Mouse (Mus musculus): ENCODE results near the gene Coil.
A peak's percentile ranks its signal among the peaks of the same experiment; 100 is the strongest.
"Not testable (repeated sequence)": the region's sequence is repeated elsewhere in the genome, so short reads cannot be mapped to it uniquely, and the experiment has no call there.

The Coil gene

DNA sequence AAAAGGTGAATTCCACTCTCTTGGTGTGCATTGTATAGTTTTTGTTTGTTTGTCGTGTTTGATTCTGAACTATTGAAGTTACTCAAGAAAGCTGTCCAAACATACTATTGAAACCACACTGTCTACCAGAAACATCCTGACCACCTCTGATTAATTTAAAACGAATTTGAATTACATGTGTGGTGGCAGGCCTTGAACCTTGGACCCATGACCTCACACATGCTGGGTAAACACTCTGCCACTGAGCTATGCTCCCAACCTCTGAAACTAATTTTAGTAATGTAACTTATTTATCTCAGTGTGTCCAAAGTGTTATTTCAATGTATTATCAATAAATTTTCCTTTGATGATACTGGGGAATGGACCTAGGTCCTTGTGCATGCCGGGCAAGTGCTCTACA is 37.5 kb downstream of the Coil start:
- DNase-seq = no peak

DNA sequence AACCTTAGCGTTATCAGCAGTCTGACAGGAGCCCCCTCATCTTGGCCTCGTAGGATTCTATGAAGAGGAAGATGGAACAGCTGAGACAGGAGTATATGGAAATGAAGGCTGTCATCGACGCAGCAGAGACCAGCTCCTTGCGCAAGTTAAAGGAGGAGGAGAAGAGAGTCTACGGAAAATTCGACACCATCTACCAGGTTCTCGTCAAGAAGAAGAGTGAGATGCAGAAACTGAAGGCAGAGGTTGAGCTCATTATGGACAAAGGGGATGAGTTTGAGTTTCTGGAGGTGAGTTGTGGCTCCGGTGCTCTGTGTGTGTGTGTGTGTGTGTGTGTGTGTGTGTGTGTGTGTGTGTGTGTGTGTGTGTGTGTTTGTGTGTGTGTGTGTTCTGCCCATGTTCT is 39.0 kb downstream of the Coil start:
- no peak for DNase-seq

DNA sequence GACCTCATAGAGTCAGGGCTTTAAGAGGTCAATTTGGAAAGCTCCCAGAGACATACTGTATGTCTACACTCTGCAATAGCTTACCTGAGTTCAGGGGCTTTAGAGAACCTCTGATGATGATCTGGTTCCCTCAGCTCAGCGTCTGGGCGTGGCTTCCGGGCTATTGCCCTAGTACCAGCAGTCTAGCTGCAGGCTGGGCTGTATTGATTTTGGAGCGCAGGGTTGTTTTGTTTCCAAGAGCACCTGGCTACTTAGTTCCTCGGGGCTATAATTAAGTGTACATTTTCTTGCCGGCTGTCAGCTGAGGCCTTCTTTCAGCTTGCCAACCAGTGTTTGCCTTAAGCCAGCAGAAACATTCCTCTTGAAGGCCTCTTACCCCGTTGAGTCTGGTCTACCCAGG is 39.4 kb downstream of the Coil start:
- no peak for DNase-seq

DNA sequence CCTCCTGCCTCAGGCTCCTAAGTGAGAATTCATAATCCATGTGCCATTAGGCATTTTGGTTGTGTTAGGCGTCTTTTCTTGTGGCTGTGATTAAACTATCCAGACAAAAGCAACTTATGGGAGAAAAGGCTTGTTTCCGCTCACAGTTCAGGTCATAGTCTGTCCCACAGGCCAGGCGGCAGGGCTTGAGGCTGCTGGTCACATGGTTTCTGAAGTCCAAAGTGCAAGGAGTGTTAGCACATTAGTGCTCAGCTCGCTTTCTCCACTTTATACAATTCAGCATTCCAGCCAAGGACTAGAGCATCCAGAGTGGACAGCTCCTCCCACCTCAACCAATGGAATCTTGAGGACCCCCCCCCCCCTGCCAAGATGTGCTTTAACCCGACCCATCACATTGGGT is 42.2 kb downstream of the Coil start:
- DNase-seq = no peak

DNA sequence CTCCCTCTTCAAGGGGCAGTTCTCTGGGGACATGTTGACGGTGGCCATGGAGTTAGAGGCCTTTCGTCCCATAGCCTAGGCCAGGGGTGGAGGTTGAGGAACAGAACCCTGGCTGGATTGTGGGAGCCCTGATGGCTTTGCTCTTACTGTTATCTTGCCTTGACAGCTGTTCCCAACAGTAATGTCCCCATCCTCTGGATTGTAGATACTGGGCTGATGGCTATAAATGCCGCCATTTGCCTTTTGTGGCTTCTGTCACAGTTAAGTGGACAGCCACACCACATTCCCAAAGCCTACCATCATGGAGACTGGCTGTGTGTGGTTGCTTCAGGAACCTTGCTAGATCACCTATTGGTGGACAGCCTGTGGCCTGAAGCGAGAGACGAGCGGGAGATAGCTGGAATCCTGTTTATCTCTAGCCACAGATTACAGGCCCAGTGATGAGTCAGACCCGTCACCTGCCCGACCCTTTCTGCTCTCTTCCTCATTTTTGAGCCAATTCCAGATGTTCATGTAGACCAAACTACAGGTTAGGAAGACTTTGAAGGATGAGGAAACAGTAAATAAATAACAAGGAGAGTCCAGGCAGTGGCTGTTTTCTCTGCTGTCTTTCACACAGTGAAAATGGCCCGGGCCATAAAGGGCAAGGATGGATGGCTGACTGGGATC is 47.6 kb downstream of the Coil start:
- no peak for DNase-seq

DNA sequence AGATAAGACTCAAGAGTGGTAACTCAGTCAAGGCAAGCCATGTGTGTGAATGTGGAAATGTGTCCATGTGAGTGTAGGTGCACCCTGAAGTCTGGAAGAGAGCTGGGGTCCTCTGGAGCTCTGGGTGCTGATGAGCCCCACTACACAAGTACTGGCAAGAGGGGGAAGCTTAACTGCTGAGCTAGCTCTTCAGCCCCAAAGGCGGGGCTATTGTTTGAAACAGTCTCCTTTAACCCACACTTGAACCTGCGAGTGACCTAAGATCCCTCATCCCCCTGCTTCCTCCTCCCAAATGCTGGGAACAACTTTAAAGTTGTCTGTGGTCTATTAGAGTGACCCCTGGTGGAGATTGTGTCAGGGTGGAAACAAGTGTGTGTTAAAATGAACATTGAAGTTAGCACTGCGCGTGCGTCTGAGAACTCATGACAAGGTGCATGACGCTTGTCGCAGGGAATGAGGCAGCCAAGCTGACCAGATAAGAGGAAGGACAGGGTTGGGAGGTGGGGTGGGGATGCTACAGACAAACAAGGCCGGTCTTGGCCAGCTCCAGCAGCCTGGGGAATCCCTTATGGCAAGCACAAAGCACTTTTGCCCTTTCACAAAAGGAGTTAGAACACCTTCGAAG is 50.7 kb downstream of the Coil start:
- DNase-seq = no peak

DNA sequence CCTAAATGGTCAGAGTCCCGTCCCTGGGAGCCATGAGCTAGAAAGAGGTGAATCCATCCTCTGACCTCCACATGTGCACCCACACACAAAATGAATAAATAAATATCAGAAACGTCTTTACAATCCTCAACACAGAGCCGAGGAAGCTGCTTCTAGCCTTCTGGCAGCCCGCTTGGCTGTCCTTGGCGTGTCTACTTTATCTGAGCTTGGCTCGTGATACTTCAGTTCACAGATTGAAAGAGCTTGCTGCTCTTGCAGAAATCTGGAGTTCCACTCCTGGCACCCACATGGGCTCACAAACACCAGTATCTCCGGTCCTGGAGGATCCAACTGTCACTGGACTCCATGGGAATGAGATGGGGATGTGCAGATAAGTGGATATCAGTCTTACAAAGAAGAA is 51.6 kb downstream of the Coil start:
- DNase-seq = no peak

DNA sequence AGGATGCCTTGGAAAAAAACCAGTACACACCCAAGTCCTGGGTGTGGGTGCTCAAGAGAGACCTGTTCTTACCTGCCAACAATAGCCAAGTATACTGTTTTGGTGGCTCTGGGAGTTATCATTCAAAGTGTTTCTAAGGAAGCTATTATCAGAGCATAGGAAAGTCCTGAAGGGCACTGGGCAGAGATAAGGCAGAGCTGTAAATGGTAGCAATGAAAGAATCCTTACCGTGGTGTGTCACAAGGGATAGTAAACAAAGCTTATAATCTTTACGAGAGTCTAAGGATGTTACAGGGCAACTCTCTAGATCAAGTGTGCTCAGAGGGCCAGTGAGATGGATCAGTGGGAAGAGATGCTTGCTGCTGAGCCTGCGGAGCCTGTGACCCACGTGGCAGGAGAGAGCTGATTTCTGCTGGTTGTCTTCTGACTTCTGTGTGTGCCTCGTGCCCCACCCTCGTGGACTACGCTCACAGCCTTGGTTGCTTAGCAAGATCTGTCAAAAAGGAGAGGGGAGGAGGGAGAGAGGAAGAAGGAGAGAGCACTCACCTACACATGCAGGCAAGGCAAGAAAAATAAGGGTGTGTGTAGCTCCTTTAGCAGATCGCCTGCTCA is 52.2 kb downstream of the Coil start:
- DNase-seq = no peak

DNA sequence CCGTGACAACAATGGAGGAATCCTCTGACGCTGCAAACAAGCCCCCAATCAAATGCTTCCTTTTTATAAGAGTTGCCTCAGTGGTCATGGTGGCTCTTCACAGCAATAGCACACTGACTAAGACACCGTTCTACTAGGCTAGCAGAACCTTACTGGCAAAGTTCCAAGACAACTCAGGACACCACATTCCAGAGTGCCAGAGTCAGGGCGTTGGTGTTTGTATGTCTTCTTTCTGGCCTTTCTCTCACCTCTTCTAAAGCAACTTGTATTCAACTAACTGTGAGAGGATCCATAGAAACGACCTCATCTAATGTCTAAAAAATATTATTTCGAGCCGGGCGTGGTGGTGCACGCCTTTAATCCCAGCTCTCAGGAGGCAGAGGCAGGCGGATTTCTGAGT is 53.4 kb downstream of the Coil start:
- no peak for DNase-seq

DNA sequence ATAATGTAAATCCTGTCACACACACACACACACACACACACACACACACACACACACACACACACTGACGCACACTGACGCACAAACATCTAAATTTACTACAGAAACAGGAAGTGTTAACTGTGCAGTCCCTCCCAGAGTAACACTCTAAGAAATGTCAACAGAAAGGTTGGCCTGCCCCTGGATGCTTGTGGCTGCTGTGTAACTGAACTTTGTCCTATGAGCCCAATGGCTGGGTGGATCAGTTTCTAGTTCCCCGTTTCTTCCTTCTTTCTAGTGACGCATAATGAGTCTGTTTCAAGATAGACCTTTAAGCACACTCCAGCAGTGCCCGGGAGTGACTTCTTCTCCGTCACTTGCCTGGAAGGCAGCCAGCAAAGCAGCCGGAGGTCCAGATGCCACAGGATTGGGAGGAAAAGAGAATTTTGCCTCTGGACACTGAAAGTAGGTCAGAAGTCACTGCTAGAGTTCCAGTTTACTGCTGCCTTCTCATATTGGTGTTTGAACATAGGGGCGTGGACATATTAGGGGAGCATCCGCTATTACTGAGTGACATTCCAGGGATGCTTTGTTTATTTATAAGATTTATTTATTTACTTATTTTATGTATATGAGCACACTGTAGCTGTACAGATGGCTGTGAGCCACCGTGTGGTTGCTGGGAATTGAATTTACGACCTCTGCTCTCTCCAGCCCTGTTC is 54.3 kb downstream of the Coil start:
- peak; percentile 64 for DNase-seq

DNA sequence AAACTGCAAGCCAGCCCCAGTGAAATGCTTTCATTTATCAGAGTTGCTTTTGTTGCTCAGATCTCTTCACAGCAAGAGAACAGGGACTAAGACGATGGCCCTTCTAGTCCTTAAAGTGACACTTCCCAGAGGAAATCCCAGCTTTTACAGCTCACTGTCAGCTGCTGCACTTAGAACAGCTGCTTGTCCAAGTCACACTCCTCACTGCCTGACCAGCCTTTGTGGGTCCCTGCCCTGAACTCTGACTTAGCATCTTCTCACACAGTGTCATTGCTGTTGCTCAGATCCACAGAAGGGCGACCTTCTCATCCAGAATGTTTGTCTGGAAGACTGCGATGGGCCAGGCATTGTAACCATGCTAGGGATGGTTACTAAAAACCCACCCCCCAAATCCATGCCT is 55.6 kb downstream of the Coil start:
- no peak for DNase-seq

DNA sequence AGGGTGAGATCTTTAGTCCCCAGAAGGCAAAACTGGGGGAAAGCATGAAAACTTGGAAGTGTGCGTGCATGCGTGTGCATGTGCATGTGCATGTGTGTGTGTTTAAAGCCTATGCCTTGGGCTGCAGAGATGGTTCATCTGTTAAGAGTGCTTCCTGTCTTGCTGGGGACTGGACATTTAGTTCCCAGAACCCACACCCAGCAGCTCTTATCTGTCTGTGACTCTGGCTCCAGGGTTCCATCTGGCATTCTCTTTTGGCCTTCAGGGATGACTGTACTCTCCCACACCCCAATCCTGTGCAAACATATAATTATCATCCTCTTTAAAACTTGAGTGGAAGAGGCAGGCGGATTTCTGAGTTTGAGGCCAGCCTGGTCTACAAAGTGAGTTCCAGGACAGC is 56.1 kb downstream of the Coil start:
- no peak for DNase-seq

DNA sequence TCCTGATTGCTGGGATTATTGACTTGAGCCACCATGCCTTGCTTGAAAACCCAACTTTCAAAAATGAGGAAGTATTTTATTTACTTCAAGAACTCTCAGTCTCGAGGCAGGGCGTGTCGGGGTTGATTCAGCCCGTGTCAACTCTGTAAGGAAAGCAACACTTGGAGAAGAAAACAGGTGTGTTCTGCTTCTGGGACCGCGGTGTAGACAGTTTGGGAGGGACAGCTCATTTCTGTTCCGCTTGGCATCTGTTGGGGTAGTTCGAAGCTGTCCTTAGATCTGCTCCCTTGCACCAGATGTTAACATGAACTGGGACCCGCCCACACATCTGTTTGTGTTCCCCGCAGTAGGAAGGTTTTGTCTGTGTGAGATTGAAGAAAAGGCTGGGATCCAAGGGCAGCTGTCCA is 57.9 kb downstream of the Coil start:
- peak; percentile 49 for DNase-seq

DNA sequence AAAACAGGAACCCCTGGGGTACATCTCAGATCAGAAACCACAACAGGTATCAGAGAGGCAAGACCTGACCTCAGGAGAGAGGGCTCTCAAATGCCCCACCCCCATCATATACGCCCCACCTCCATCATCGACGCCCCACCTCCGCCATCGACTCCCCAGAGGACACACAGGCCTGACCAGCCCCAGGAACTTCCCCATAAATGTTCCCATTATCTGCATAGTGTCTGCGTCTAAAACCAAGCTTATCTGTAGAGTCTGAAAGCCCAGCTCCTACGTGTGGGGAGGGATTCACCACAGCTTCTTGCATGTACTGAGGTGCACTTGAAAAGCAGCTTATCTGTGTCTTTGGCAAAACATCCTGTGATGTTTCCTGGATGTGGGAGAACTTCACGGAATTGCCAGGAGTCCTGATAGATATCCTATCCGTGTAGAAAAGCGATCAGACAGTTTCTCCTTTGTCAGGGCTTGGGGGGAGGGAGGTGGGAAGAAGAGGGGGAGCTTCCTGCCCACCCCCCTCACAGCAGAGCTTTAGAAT is 58.9 kb downstream of the Coil start:
- DNase-seq = peak; percentile 35

DNA sequence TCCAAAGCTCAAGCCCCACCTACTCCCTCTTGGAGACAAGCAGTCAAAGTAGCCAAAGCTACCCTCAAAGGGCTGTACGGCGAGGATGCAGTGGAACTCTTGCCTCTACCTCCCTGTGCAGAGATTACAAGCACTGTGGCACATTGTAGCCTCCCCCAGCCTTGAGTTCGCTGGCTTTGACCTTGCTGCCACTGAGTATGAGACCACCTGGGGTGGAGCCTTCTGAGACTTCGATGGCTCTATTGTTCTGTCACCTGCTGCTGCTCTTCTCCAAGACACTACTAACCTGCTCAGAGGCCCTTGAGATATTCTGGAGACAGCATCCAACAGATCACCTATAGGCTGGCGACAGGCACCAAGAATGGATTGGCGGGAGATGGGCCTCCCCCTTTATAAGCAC is 60.5 kb downstream of the Coil start:
- DNase-seq = no peak

DNA sequence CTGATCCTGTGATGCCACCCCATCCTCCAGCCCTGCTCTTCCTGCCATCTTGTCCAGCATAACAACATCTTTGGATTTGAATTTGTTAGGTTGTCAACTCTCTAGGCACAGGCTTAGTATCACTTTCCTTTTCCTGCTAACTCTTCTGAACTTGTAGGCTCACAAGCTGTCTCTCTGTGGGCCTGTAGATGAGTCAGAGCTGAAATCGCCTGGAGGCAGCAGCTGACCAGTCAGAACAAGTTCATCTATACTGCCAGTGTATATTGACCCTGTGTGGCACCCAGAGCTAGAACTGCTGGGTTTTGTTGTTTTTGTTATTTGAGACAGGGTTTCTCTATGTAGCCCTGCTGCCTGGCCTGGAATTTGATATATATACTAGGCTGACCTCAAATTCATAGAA is 61.1 kb downstream of the Coil start:
- no peak for DNase-seq

DNA sequence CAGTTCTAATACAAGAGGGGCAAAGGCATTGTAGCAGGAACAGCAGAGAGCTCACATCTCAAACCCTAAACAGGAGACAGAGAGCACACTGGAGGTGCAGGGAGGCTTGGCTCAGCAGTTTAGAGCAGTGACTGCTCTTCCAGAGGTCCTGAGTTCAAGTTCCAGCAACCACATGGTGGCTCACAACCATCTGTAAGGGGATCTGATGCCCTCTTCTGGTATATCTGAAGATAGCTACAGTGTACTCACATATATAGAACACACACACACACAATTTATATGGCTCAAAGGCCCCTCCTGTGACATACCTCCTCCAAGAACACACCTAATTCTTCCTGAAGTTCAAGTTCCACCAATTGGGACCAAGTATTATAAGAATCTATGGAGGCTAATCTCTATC is 64.5 kb downstream of the Coil start:
- no peak for DNase-seq

DNA sequence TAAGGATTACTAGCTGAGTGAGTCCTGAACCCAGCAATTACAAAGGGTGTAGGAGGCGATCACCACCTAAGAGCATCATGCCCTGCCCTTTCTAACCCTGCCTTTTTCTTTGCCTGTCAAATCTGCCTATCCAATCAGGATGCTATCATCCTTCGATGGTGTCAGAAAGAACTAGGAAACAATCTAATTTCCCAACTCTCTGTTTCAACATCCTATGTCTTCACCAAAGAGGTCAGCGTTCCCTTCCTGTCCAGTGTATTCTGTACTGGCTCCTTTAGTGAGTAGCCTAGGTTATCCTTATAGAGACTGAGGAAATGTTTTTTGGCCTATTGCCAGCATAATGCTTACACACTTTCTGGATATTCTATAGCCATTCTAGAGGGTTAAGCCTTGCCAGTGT is 65.5 kb downstream of the Coil start:
- no peak for DNase-seq

DNA sequence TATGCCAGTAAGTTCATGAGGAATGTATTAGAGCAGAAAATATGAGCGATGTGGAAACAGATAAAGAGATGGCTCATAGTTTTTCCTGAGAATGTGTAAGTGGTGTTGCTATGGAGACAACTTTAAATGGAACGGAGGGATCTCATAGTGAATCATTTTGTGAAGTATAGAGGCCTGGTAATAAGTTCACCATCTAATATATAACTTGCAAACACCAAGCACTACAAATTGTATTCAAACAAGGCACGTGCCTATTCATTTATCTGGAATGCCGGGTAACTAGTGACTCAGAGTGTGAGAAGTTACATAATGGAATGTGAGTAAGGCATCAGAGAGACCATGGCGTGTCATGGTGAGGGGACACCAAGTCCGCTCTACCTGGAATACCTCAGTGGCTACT is 68.4 kb downstream of the Coil start:
- no peak for DNase-seq

DNA sequence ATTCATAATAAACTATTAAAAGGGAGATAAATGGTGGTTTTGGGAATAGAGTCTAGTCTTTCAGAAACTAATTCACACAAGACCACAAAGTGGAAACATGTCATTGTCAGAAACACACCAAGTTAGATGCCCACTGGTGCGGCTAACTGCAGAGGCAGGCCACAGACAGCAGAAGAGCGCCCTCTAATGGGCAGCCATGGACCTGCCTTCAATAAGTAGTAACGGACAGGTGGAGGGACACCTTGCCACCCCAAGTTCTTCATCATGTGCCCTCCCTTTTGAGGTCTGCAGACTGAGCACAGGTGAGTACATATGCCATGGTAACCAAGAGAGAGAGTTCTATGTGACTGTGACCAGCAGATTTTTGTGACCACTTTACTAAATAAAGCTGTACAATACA is 69.3 kb downstream of the Coil start:
- DNase-seq = peak; percentile 78

DNA sequence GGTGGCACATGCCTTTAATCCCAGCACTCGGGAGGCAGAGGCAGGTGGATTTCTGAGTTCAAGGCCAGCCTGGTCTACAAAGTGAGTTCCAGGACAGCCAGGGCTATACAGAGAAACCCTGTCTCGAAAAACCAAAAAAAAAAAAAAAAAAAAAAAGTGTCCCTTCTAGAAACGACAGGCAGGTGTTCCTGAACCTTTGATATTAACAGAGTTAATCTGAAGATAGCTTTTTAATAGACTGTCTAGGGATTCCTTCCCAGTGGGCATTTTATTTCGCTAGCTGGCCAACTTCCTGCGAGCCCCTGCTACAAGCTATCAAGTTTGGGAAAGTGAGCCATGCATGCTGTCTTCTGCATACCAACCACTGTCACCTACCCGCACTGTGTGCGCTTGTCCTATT is 71.0 kb downstream of the Coil start:
- DNase-seq = not testable (repeated sequence)
